9 mouse cellular contexts compared by ENCODE assay signal in genomic region chr11:58323570-58324340, GRCm38 (mm10). TPM values are rescaled to one million over a fixed set of nuclear protein-coding genes. Genes with fewer than 3 reads are reported as not detected.
DNase-seq lines count a peak whose midpoint lies in the region; ATAC-seq and TF ChIP-seq lines count a peak whose summit lies in the region.
"Had no signal": no experiment of that assay in that cellular context is flagged by ENCODE, and none has a peak within 500 bp of the region (broad histone marks: within the 10 kb centered on the region; RNA-seq: fewer than 3 reads in every experiment).

No protein-coding gene starts in this region.

- peaks cover 39% of the 10 kb centered on the region for H3K36me3 ChIP-seq in heart, embryonic 13.5 days
- peaks cover 4% of the 10 kb centered on the region for H3K36me3 ChIP-seq in ES-Bruce4 (ENCODE audit: control insufficient read depth, insufficient read depth, low read length, poor library complexity, severe bottlenecking)
- peaks cover 24% of the 10 kb centered on the region for H3K36me3 ChIP-seq in forebrain, embryonic 13.5 days (ENCODE audit: poor library complexity, severe bottlenecking)
- peaks cover 25% of the 10 kb centered on the region for H3K36me3 ChIP-seq in liver, embryonic 14.5 days (replicated peaks; ENCODE audit: control insufficient read depth, insufficient read depth, low read depth)

- no peaks in the 10 kb centered on the region for H3K27me3 ChIP-seq in heart, embryonic 13.5 days (replicated peaks)
- no peaks in the 10 kb centered on the region for H3K27me3 ChIP-seq in ES-Bruce4 (ENCODE audit: control insufficient read depth, insufficient read depth, low read length, poor library complexity, severe bottlenecking)
- H3K27me3 ChIP-seq in forebrain, embryonic 13.5 days: no peaks in the 10 kb centered on the region
- no peaks in the 10 kb centered on the region for H3K27me3 ChIP-seq in liver, embryonic 14.5 days (ENCODE audit: control insufficient read depth, insufficient read depth, low read length)

- peaks cover 31% of the 10 kb centered on the region for H3K4me1 ChIP-seq in heart, embryonic 13.5 days
- H3K4me1 ChIP-seq in ES-Bruce4 (ENCODE audit: control insufficient read depth, insufficient read depth, low read length): no peaks in the 10 kb centered on the region
- H3K4me1 ChIP-seq in forebrain, embryonic 13.5 days: peaks cover 24% of the 10 kb centered on the region
- H3K4me1 ChIP-seq in liver, embryonic 14.5 days (replicated peaks; ENCODE audit: control insufficient read depth in 2 of 2, insufficient read depth in 2 of 2, low read length in 1 of 2): peaks cover 25 to 29% of the 10 kb centered on the region in 2 experiments

- no peaks in the 10 kb centered on the region for H3K9me3 ChIP-seq in heart, embryonic 13.5 days
- H3K9me3 ChIP-seq in ES-Bruce4 (replicated peaks; ENCODE audit: control insufficient read depth, insufficient read depth, low read length, poor library complexity, severe bottlenecking): no peaks in the 10 kb centered on the region
- H3K9me3 ChIP-seq in forebrain, embryonic 13.5 days (replicated peaks): no peaks in the 10 kb centered on the region
- H3K9me3 ChIP-seq in liver, embryonic 14.5 days (ENCODE audit: control insufficient read depth, low read length): no peaks in the 10 kb centered on the region

- no peak for TF ChIP-seq EP300 in ES-Bruce4 (IDR thresholded peaks at IDR 0.05; ENCODE audit: insufficient read depth, low read depth, low read length)
- TF ChIP-seq EP300 in liver, embryonic 14.5 days (IDR thresholded peaks at IDR 0.05; ENCODE audit: low read depth): no peak

- H3K9ac ChIP-seq in heart, embryonic 13.5 days: peak overlapping the region; percentile 89
- peak overlapping the region; percentile 41 for H3K9ac ChIP-seq in ES-Bruce4 (ENCODE audit: low read depth, poor library complexity, severe bottlenecking)
- peak overlapping the region; percentile 94 for H3K9ac ChIP-seq in forebrain, embryonic 13.5 days
- H3K9ac ChIP-seq in liver, embryonic 14.5 days (replicated peaks): peak overlapping the region; percentile 61

- no peak for ATAC-seq in heart, embryonic 13.5 days (ENCODE audit: extremely low read depth, insufficient number of reproducible peaks, low FRiP score, low TSS enrichment)
- no peak; the same call in 1 of the 2 replicates for ATAC-seq in forebrain, embryonic 13.5 days
- peak; percentile 4; the same call in 1 of the 2 replicates for ATAC-seq in liver, embryonic 14.5 days (ENCODE audit: insufficient read depth)

- H3K27ac ChIP-seq in heart, embryonic 13.5 days (replicated peaks): peak overlapping the region; percentile 98
- H3K27ac ChIP-seq in ES-Bruce4 (ENCODE audit: insufficient read depth, low read length): no peak overlapping the region
- H3K27ac ChIP-seq in forebrain, embryonic 13.5 days: peak overlapping the region; percentile 95
- peak overlapping the region; percentile 67 for H3K27ac ChIP-seq in liver, embryonic 14.5 days

- peak overlapping the region; percentile 74 for H3K4me3 ChIP-seq in heart, embryonic 13.5 days
- H3K4me3 ChIP-seq in ES-Bruce4 (ENCODE audit: low read depth, low read length): peak overlapping the region; percentile 80
- peak overlapping the region; percentile 84 for H3K4me3 ChIP-seq in forebrain, embryonic 13.5 days
- peak overlapping the region; percentile 68 to 89 for H3K4me3 ChIP-seq in liver, embryonic 14.5 days (ENCODE audit: insufficient read depth in 1 of 2, low read depth in 2 of 2, low read length in 2 of 2)

- 12% methylated on average over 24 of the region's 24 CpGs for WGBS in heart, embryonic 13.5 days
- 13% methylated on average over 24 of the region's 24 CpGs for WGBS in forebrain, embryonic 13.5 days
- 11% methylated on average over 24 of the region's 24 CpGs for WGBS in liver, embryonic 14.5 days (ENCODE audit: insufficient replicate concordance)

- TF ChIP-seq POLR2A in ES-Bruce4 (IDR thresholded peaks at IDR 0.05; ENCODE audit: insufficient read depth, low read length): no peak

- no peak for DNase-seq in heart, postnatal 4 days
- DNase-seq in liver, embryonic 14.5 days (ENCODE audit: low read depth in 3 of 3, low spot score in 3 of 3): peak in 2 of 3 experiments; percentile 29 to 46
- no peak for DNase-seq in right cerebral cortex, postnatal 10 days (ENCODE audit: low spot score in 2 of 2)
- DNase-seq in left cerebral cortex, adult 9 months (ENCODE audit: low spot score in 2 of 2): no peak
- no peak for DNase-seq in gastrocnemius, postnatal 14 days

- intact Hi-C loops in gastrocnemius, postnatal 14 days (cut with DNase I; ENCODE audit: low total_unique reads): no loop called here

- TF ChIP-seq CTCF in ES-Bruce4 (IDR thresholded peaks at IDR 0.05; ENCODE audit: low read depth, low read length): no peak
- no peak; the same call in 1 of the 2 replicates for TF ChIP-seq CTCF in liver, embryonic 14.5 days (IDR thresholded peaks at IDR 0.05; ENCODE audit: low read depth)

- H3K4me2 ChIP-seq in heart, embryonic 13.5 days: peak overlapping the region; percentile 85
- peak overlapping the region; percentile 87 for H3K4me2 ChIP-seq in forebrain, embryonic 13.5 days
- H3K4me2 ChIP-seq in liver, embryonic 14.5 days (ENCODE audit: low read depth): peak overlapping the region; percentile 75

RNA-seq across cellular contexts. Expression of gene Zfp672, which starts 6.4 kb away (rescaled TPM):
- 27.7 and 28.6 TPM in 2 replicates for polyA plus RNA-seq in heart, embryonic 13.5 days (2015; fragmentation: Nextera tagmentation; extraction: Ambion mirVana)
- total RNA-seq in heart, postnatal 4 days (2021): 10 to 100 TPM; 37.5 to 44.2 TPM
- 8.3 and 9.0 TPM in 2 replicates for polyA plus RNA-seq in ES-Bruce4 (2011; ENCODE audit: insufficient read depth, insufficient read length, low read depth, missing spikeins)
- polyA plus RNA-seq in forebrain, embryonic 13.5 days (2015; fragmentation: Nextera tagmentation; extraction: Ambion mirVana): 38.1 and 40.5 TPM in 2 replicates
- polyA plus RNA-seq in liver, embryonic 14.5 days (2012; rRNA removed): 20.3 and 22.2 TPM in 2 replicates
- polyA plus RNA-seq in liver, embryonic 14.5 days (2014; fragmentation: Nextera tagmentation; extraction: Ambion mirVana): 39.1 and 48.6 TPM in 2 replicates
- total RNA-seq in gastrocnemius, postnatal 14 days (2021): 10 to 100 TPM; 43.0 to 45.1 TPM

RNA-seq across cellular contexts. Expression of gene Sh3bp5l, which starts 6.8 kb away (rescaled TPM):
- polyA plus RNA-seq in heart, embryonic 13.5 days (2015; fragmentation: Nextera tagmentation; extraction: Ambion mirVana): 24.0 and 25.3 TPM in 2 replicates
- total RNA-seq in heart, postnatal 4 days (2021): 10 to 100 TPM; 38.5 to 51.5 TPM
- polyA plus RNA-seq in ES-Bruce4 (2011; ENCODE audit: insufficient read depth, insufficient read length, low read depth, missing spikeins): 33.6 and 41.4 TPM in 2 replicates
- 43.9 and 48.0 TPM in 2 replicates for polyA plus RNA-seq in forebrain, embryonic 13.5 days (2015; fragmentation: Nextera tagmentation; extraction: Ambion mirVana)
- 9.0 and 9.1 TPM in 2 replicates for polyA plus RNA-seq in liver, embryonic 14.5 days (2012; rRNA removed)
- 9.1 and 12.4 TPM in 2 replicates for polyA plus RNA-seq in liver, embryonic 14.5 days (2014; fragmentation: Nextera tagmentation; extraction: Ambion mirVana)
- 10 to 100 TPM; 22.9 to 26.2 TPM for total RNA-seq in gastrocnemius, postnatal 14 days (2021)

RNA-seq across cellular contexts. Expression of gene Zfp692, which starts 16.9 kb away (rescaled TPM):
- 12.4 and 15.5 TPM in 2 replicates for polyA plus RNA-seq in heart, embryonic 13.5 days (2015; fragmentation: Nextera tagmentation; extraction: Ambion mirVana)
- total RNA-seq in heart, postnatal 4 days (2021): 1 to 10 TPM; 4.2 to 6.6 TPM
- polyA plus RNA-seq in ES-Bruce4 (2011; ENCODE audit: insufficient read depth, insufficient read length, low read depth, missing spikeins): 19.3 and 21.1 TPM in 2 replicates
- 28.9 and 31.4 TPM in 2 replicates for polyA plus RNA-seq in forebrain, embryonic 13.5 days (2015; fragmentation: Nextera tagmentation; extraction: Ambion mirVana)
- polyA plus RNA-seq in liver, embryonic 14.5 days (2012; rRNA removed): 18.7 and 19.8 TPM in 2 replicates
- polyA plus RNA-seq in liver, embryonic 14.5 days (2014; fragmentation: Nextera tagmentation; extraction: Ambion mirVana): 5.0 and 6.7 TPM in 2 replicates
- total RNA-seq in gastrocnemius, postnatal 14 days (2021): 1 to 10 TPM; 2.7 to 3.4 TPM

RNA-seq across cellular contexts. Expression of gene 4930438A08Rik, which starts 49.2 kb away (rescaled TPM):
- not detected in 2 replicates for polyA plus RNA-seq in heart, embryonic 13.5 days (2015; fragmentation: Nextera tagmentation; extraction: Ambion mirVana)
- not detected for total RNA-seq in heart, postnatal 4 days (2021)
- not detected in 2 replicates for polyA plus RNA-seq in ES-Bruce4 (2011; ENCODE audit: insufficient read depth, insufficient read length, low read depth, missing spikeins)
- polyA plus RNA-seq in forebrain, embryonic 13.5 days (2015; fragmentation: Nextera tagmentation; extraction: Ambion mirVana): not detected in 2 replicates
- polyA plus RNA-seq in liver, embryonic 14.5 days (2012; rRNA removed): 0.61 and 0.78 TPM in 2 replicates
- 0.99 and 1.0 TPM in 2 replicates for polyA plus RNA-seq in liver, embryonic 14.5 days (2014; fragmentation: Nextera tagmentation; extraction: Ambion mirVana)
- not detected for total RNA-seq in gastrocnemius, postnatal 14 days (2021)
- total RNA-seq: neutrophil, adult 5-6 weeks had no signal

RNA-seq across cellular contexts. Expression of gene Lypd8, which starts 55.1 kb away (rescaled TPM):
- not detected in 2 replicates for polyA plus RNA-seq in heart, embryonic 13.5 days (2015; fragmentation: Nextera tagmentation; extraction: Ambion mirVana)
- total RNA-seq in heart, postnatal 4 days (2021): not detected
- polyA plus RNA-seq in ES-Bruce4 (2011; ENCODE audit: insufficient read depth, insufficient read length, low read depth, missing spikeins): not detected in 2 replicates
- polyA plus RNA-seq in forebrain, embryonic 13.5 days (2015; fragmentation: Nextera tagmentation; extraction: Ambion mirVana): 0.31 TPM in 1 of 2 replicates, not detected in the other
- polyA plus RNA-seq in liver, embryonic 14.5 days (2012; rRNA removed): 0.09 and 0.17 TPM in 2 replicates
- polyA plus RNA-seq in liver, embryonic 14.5 days (2014; fragmentation: Nextera tagmentation; extraction: Ambion mirVana): not detected in 2 replicates
- not detected for total RNA-seq in gastrocnemius, postnatal 14 days (2021)
- total RNA-seq: neutrophil, adult 5-6 weeks had no signal

Comparison
In these comparisons a context has a peak if more than half of its experiments do, and no peak if none do; other contexts are left out.
1. H3K9ac ChIP-seq: peak in every context shown above with its lines; median percentile 94 in forebrain, embryonic 13.5 days; 89 in heart, embryonic 13.5 days; 61 in liver, embryonic 14.5 days; 41 in ES-Bruce4.
2. DNase-seq: peak in liver, embryonic 14.5 days (2 of 3); none in heart, postnatal 4 days (single experiment), right cerebral cortex, postnatal 10 days (0 of 2), left cerebral cortex, adult 9 months (0 of 2) and gastrocnemius, postnatal 14 days (single experiment).
3. Peak in every context shown above with its lines, with median percentiles within 50 percentile points of each other: H3K4me2 ChIP-seq and H3K4me3 ChIP-seq.